Mouse (Mus musculus) c-Kit-positive CD71-positive TER-119-positive erythroid progenitor cells, embryonic 14.5 days (primary cell): ENCODE results near the gene Bend4.

Experiments
- DNase-seq: peaks from one replicate; pipeline ENCODE4 v3.0.0-alpha.2; 2013; ENCODE audit warnings: low spot score

The Bend4 gene

DNA sequence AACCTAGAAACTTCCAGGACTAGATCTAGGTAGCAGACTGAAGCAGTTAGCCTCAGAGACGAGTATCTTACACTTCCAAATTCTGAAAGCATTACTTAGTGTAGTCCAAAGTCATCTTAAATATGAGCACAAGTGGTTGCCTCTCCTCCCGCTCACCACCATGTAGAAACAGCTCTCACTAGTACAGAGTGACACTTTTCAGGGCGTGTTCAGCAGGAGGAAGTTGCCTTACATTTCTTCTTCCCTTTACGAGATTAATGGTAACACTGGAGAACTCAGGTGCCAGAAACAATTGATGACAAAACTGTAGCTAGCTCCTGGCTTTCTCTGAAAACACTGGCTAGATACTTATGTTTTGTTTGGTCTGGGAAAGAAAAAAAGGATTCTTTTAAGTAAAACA lies 8.7 kb downstream of the Bend4 start:
- no peak for DNase-seq

- no peak for DNase-seq
Observed at GRCm38 (mm10) chr5:67411475-67411874, 16.6 kb downstream of the Bend4 start.

DNA sequence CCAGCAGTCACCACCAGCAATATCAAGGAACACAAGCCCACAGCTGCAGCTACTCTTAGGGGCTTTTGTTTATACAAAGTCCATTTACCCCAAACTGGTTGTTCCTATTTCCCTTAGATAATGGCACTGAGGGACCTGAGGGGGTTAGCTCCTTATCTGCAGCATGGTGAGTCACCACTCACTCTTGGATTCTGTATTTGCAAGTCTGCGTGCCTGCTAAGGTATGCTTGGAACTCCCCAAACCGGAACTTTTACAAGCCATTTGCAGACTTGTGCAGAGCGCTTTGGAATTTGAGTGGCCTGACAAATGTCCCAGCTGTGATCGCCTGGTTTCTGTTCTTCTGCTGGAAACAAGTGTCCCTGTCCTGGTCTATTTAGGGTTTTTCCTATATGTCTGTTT lies 17.7 kb downstream of the Bend4 start:
- DNase-seq: no peak

- no peak for DNase-seq
Observed at GRCm38 (mm10) chr5:67408391-67408790, 19.7 kb downstream of the Bend4 start.

- DNase-seq: no peak
Observed at GRCm38 (mm10) chr5:67404919-67405318, 23.2 kb downstream of the Bend4 start.

GRCm38 (mm10) chr5:67404380-67404779 lies 23.7 kb downstream of the Bend4 start:
- DNase-seq: no peak

DNA sequence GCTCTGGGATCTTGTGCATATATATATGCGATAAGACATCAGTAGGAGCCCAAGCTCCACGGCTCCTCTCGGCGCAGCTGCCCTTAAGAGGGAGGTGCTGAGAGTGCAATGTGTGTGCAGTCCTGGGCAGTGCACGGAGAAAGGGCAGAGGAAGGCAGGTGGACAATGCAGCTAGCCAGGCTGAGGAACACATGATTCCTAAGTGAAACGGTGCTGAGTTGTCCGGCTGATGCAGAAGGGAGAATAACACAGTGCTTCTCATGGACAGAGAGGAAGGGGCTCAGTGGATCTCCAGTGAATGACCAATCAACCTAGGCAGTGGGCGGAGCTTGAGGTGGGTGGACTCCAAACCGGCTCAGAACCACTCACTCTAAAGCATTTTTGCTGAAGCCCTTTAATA lies 26.5 kb downstream of the Bend4 start:
- no peak for DNase-seq

DNA sequence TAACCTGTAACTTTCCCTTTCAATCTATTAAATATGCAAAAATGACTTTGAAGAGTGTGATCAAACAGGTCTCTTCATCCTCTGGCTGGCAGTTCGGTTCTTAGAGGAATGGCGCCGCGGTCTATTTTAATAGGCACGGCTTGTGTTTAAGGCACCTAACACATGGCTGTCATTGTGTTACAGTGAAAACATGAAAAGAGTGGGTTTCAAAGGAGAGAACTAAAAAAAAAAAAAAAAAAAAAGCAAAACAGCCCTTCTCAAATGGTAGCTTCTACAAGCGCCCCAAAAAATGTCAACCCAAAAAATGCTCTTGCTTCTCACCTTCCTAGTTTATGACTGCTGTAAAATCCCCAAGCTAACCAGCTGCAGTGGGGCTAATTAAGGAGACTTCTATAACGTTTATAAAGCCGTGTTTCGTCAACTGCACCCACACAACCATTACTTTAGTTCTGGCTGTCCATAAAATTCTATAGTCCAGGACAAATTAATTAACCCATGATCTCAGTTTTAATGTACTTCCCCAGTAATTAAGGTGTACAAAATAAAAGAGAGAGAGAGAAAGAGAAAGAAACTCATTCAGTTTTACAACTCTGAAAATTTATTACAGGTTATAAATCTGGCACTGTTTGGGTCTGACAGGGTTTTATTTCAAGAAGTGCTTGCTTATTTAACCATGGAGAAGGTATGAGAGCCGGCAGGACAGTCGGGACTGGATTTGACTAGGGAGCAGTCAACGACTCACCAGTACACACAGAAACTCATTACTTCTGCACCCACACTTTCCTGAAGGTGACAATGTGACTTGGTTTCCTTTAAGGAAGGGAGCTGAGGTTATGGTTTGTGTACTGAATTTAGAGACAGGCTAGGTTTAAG lies 27.3 kb downstream of the Bend4 start:
- DNase-seq: no peak

DNA sequence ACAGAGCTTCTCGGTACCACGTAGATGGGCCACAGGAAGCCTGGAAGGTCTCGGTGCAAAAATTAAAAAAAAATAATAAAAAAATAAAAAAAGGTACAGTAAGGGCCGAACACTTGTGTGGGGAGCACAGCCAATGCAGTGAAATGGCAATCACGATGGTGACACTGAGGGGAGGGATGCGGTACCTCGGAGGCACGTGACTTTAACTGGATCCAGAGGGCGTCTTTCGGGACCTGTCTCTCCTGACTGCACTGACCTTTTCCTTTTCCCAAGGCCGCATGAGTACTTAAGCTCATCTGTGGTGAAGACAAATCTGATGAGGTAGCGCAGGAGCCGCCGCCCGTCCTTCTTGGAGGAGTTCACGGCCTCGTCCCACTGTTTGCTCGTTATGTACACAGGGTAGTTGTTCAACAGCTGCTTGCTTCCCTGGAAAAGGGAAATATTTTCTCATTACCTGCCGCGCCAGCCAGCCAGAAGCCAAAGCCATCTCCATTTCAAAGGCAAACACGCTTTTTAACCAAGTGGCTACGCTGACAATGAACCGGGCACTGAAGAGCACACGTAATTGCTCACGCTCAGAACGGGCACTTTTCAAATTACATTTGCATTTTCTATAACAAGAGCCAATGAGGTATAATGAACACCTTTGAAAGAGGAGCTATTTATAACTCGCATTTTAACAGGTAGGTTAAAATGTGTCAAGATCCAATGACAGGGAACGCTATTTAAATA lies 28.1 kb downstream of the Bend4 start:
- no peak for DNase-seq

GRCm38 (mm10) chr5:67397186-67397585 lies 30.9 kb downstream of the Bend4 start:
- no peak for DNase-seq

- DNase-seq: no peak
Observed at GRCm38 (mm10) chr5:67395211-67395851, 32.8 kb downstream of the Bend4 start.

DNA sequence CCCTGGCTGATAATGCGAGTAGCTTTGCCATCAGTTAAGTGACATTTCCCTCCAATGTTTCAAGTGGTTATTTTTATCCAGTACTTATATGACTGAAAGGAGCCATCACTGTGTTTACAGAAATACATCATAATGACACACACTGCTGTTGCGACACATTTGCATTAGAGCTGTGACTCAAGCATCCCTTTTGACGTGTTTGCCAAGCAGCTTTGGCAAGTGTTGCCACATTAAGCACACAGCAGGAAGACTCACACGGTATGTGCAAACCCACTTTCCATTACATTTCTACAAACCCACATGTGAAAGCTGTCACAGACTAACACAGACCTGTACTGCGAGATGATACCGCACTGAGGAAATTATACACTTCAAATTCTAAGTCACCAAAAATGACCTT lies 34.2 kb downstream of the Bend4 start:
- DNase-seq: no peak

DNA sequence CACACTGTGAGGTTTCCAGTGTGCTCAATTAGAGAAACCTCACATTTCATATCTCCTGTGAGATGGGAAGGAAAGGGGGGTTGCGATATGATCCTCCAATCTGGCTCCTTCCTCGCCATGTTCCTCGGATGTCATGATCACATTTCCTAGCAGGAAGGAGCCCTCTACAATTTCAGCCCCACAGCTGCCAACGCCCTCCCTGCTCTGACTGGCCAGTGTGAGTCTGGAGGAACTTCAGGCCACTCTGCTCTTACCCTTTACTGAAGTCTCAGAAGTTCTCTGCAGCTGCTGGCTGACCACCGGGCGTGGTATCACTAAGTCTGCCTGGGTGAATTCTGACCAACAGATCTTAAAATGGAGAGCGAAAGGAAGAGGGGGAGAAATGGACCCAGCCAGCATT lies 45.6 kb downstream of the Bend4 start:
- no peak for DNase-seq

- DNase-seq: no peak
Observed at GRCm38 (mm10) chr5:67381690-67382089, 46.4 kb downstream of the Bend4 start.

DNA sequence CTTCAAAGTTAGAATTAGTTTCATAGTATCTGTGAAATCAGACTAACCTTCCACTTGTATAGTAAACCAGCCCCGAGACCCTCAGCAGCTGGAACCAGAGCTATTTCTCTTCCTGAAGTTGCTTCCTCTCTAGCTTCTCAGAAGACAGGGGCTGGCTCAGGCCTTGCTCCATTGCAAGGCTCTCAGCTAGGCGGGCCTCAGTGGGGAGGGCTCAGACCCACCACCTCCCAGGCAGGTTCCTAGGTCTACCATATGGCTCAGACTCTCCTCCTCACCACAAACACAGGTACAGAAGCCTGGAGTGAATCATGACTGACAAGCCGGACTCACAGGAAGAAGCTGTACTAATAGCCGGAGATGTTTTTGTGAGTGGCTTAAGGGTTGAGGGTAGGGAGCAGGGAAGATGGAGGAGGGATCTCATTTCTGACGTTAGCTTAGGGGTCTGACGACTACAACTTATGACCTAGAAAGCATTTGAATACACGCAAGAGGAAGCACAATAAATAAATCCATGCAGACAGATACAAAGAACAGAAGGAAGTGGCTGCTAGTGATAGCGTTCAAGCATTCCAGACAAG lies 51.0 kb downstream of the Bend4 start:
- DNase-seq: no peak

- no peak for DNase-seq
Observed at GRCm38 (mm10) chr5:67362931-67363330, 65.2 kb downstream of the Bend4 start.

- DNase-seq: no peak
Observed at GRCm38 (mm10) chr5:67362316-67362715, 65.8 kb downstream of the Bend4 start.

DNA sequence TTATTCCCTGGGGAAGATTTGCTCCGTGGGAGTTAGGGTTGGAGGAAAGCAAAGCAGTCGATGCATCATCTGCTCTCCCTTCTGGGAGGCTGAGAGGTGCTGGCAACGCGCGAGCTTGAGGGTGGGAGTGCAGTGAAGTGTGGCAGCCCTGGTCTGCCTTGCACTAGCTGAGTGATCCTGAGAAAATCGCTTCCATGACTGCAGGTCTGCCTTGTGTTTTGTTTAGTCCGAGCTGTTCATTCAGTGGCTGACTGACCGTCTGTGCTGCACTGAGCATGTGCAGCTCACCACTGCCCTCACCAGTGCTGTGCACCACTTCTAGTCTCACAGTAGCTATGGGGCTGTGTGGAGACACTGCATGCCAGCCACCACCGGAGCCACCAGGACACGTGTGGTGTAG lies 79.2 kb downstream of the Bend4 start:
- no peak for DNase-seq

DNA sequence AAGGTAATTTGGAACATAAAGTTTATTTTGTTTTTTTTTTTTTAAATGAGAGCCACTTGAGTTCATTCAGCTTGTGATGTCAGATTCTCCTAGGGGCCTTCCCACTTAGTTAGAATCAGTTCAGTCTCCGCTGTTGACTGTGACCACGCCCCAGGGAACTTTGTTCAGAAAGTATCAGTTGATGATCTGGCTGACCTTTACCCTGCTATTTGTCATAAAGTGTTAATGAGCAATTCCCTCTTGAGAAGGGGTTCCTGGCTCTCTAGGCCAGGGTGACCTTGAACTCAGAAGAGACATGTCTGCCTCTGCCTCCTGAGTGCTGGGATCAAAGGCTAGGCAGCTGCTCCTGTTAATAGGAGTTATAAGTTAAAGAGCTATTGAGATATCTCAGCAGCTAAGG lies 81.0 kb downstream of the Bend4 start:
- DNase-seq: no peak
